Mouse (Mus musculus) heart, embryonic 13.5 days (tissue): ENCODE measurements around the gene Gsdma3. TPM values are rescaled to one million over a fixed set of nuclear protein-coding genes. Genes with fewer than 3 reads are reported as not detected.
"Not testable (repeated sequence)": the region's sequence is repeated elsewhere in the genome, so short reads cannot be mapped to it uniquely, and the experiment has no call there.

Experiments used
- ATAC-seq: fragments of 200-750 bp; cut with Nextera tagmentation; 2 replicates; pipeline ENCODE4 v1.8.0; 2017; ENCODE audit warnings: moderate TSS enrichment; ENCODE audit not compliant: insufficient number of reproducible peaks, low FRiP score, low TSS enrichment; ENCODE audit errors: extremely low read depth
- H3K27ac ChIP-seq: fragments of 300-500 bp; sonication (generic); replicated peaks from 2 replicates; pipeline ENCODE4 v1.5.1; 2015; ENCODE audit warnings: moderate library complexity, mild to moderate bottlenecking, inconsistent platforms
- H3K27me3 ChIP-seq: fragments of 300-500 bp; sonication (generic); replicated peaks from 2 replicates; pipeline ENCODE4 v1.6.1; 2015; ENCODE audit warnings: mild to moderate bottlenecking, inconsistent platforms
- H3K36me3 ChIP-seq: fragments of 300-500 bp; sonication (generic); 2 replicates; pipeline ENCODE4 v1.6.1; 2015; ENCODE audit warnings: mild to moderate bottlenecking, inconsistent platforms
- H3K4me1 ChIP-seq: fragments of 300-500 bp; sonication (generic); 2 replicates; pipeline ENCODE4 v1.6.1; 2015; ENCODE audit warnings: inconsistent platforms
- H3K4me2 ChIP-seq: fragments of 300-500 bp; sonication (generic); 2 replicates; pipeline ENCODE4 v1.6.1; 2015; ENCODE audit warnings: inconsistent platforms, mild to moderate bottlenecking, moderate library complexity
- H3K4me3 ChIP-seq: fragments of 300-500 bp; sonication (generic); 2 replicates; pipeline ENCODE4 v1.5.1; 2015; ENCODE audit warnings: moderate library complexity, mild to moderate bottlenecking, inconsistent platforms
- H3K9ac ChIP-seq: fragments of 300-500 bp; sonication (generic); 2 replicates; pipeline ENCODE4 v1.6.1; 2015; ENCODE audit warnings: inconsistent platforms, mild to moderate bottlenecking, moderate library complexity
- H3K9me3 ChIP-seq: fragments of 300-500 bp; sonication (generic); 2 replicates; pipeline ENCODE4 v1.6.1; 2016; ENCODE audit warnings: inconsistent platforms
- WGBS: fragments of 180-500 bp; shearing (Covaris S2); methylation state at CpG from one replicate; pipeline ENCODE4 v1.1.7; 2015; ENCODE audit warnings: mixed read lengths; 5-methylcytosine and 5-hydroxymethylcytosine counted together
- polyA plus RNA-seq: library from polyadenylated mRNA; unstranded; fragments of >200 nt; fragmentation: Nextera tagmentation; extraction: Ambion mirVana; gene quantifications from 2 replicates; pipeline ENCODE4 v1.2.1, GENCODE M21; 2015

Gene Gsdma3
- polyA plus RNA-seq, 1 experiment from 2014 or later: not detected

DNA sequence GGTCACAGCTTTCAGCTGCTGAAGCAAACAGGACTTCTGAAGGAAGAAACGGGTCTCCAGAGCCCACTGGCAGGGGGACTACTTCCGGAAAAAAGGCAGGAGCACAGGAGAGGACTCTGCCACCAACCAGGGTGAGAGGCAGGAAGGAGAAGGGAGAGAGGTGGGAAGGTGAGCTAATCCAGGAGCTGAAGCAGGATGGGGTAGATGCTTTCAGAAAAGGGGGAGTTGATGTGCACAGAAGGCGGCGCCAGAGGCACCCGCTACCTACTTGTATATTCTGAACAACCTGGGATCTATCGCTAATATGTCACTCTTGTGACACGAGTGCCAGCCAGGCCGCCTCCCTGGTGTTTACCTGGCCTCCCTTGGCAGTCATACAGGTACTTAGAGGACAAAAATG lies 28.2 kb upstream of the Gsdma3 start, which contains the start of gene Lrrc3c:
Gene Lrrc3c (plus strand): TSS at position 301 of the 400 bp plus-strand sequence.
- no peak for ATAC-seq
- H3K9ac ChIP-seq: peak within 1 kb of the TSS; percentile 47
- no peaks in the 10 kb centered on the region for H3K9me3 ChIP-seq
- peaks cover 35% of the 10 kb centered on the region for H3K27me3 ChIP-seq
- H3K4me3 ChIP-seq: 0 out of 2 replicates have a peak within 1 kb of the TSS, but pooled peaks have one; percentile 2
- peaks cover 41% of the 10 kb centered on the region for H3K4me1 ChIP-seq
- no peaks in the 10 kb centered on the region for H3K36me3 ChIP-seq
- H3K4me2 ChIP-seq: peak within 1 kb of the TSS; percentile 22; the same call in 1 of the 2 replicates
- WGBS: 88% methylated on average over 8 of the region's 8 CpGs
- no peak within 1 kb of the TSS for H3K27ac ChIP-seq

GRCm38 (mm10) chr11:98598851-98599290 lies 27.3 kb upstream of the Gsdma3 start:
- Histone ChIP-seq H3K36me3 (no peaks in the 10 kb centered on the region), H3K4me3 (0 out of 2 replicates have a peak overlapping the region, but pooled peaks have one; percentile 2), H3K9ac (peak overlapping the region; percentile 47), H3K27ac (no peak overlapping the region), H3K27me3 (peaks cover 39% of the 10 kb centered on the region), H3K9me3 (no peaks in the 10 kb centered on the region), H3K4me2 (peak overlapping the region; percentile 22; the same call in 1 of the 2 replicates), H3K4me1 (peaks cover 38% of the 10 kb centered on the region)
- 46% methylated on average over 18 of the region's 18 CpGs for WGBS
- ATAC-seq: no peak

DNA sequence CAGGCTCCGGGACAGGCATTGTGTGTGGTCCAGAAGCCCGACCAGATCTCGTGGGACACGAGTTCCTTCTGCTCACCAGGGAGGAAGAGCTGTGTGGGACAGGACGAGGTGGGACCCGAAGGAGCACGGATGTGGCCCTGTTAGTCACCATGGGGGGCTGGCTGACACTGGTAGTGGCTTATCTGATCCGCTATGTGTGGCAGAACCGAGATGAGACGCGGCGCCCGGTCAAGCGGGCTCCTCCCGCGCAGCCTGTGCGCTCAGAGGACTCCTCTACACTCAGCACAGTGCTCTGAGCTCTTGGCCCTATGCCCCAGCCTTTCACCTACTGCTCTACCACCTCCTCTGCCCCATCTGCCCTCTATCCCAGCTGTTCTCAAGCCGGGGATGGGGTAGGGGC lies 26.9 kb upstream of the Gsdma3 start:
- Histone ChIP-seq H3K27ac (no peak overlapping the region), H3K4me3 (0 out of 2 replicates have a peak overlapping the region, but pooled peaks have one; percentile 2), H3K4me2 (peak overlapping the region; percentile 22; the same call in 1 of the 2 replicates), H3K36me3 (no peaks in the 10 kb centered on the region), H3K9ac (peak overlapping the region; percentile 47), H3K4me1 (peaks cover 34% of the 10 kb centered on the region), H3K27me3 (peaks cover 39% of the 10 kb centered on the region), H3K9me3 (no peaks in the 10 kb centered on the region)
- ATAC-seq: no peak; the same call in 1 of the 2 replicates
- WGBS: 17% methylated on average over 18 of the region's 18 CpGs

- Histone ChIP-seq H3K9ac (peak overlapping the region; percentile 47), H3K4me1 (peaks cover 31% of the 10 kb centered on the region), H3K4me2 (peak overlapping the region; percentile 66), H3K9me3 (no peaks in the 10 kb centered on the region), H3K36me3 (no peaks in the 10 kb centered on the region), H3K27me3 (peaks cover 51% of the 10 kb centered on the region), H3K4me3 (peak overlapping the region; percentile 44), H3K27ac (no peak overlapping the region)
- ATAC-seq: peak; percentile 60; the same call in 1 of the 2 replicates
- 1% methylated on average over 20 of the region's 20 CpGs for WGBS
These were observed 24.0 kb upstream of the Gsdma3 start for GRCm38 (mm10) chr11:98602090-98602690.

- WGBS: 71% methylated on average over 2 of the region's 2 CpGs
- no peak overlapping the region for H3K9ac ChIP-seq
- peaks cover 25% of the 10 kb centered on the region for H3K4me1 ChIP-seq
- H3K4me2 ChIP-seq: no peak overlapping the region
- no peak overlapping the region for H3K27ac ChIP-seq
- ATAC-seq: no peak
- peaks cover 44% of the 10 kb centered on the region for H3K27me3 ChIP-seq
- no peaks in the 10 kb centered on the region for H3K36me3 ChIP-seq
- H3K4me3 ChIP-seq: no peak overlapping the region
- no peaks in the 10 kb centered on the region for H3K9me3 ChIP-seq
These were observed 22.2 kb upstream of the Gsdma3 start for GRCm38 (mm10) chr11:98603953-98604352.

DNA sequence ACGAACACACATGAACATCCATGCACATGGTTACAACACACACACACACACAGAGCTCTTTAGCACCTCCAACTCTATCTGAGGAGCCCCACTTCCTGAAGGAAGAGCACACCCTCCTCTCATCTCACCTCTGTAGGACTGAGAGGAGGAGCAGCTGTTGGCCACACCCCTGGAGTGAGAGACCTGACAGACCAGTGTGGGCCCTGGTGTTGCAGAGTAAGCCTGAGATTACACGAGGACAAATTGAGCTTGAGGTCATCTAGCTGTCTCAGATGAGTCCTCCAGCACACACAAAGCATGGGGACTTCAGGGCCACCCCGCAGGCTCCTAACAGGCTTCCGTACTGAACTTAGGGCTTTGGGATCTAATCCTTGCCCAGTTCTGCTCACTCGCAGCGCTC lies 21.2 kb upstream of the Gsdma3 start:
- ATAC-seq, H3K36me3 ChIP-seq, H3K27ac ChIP-seq, H3K9me3 ChIP-seq, H3K4me2 ChIP-seq, H3K9ac ChIP-seq, H3K4me3 ChIP-seq: not testable (repeated sequence)
- Histone ChIP-seq H3K27me3 (peaks cover 41% of the 10 kb centered on the region), H3K4me1 (peaks cover 19% of the 10 kb centered on the region)
- 66% methylated on average over 6 of the region's 6 CpGs for WGBS

DNA sequence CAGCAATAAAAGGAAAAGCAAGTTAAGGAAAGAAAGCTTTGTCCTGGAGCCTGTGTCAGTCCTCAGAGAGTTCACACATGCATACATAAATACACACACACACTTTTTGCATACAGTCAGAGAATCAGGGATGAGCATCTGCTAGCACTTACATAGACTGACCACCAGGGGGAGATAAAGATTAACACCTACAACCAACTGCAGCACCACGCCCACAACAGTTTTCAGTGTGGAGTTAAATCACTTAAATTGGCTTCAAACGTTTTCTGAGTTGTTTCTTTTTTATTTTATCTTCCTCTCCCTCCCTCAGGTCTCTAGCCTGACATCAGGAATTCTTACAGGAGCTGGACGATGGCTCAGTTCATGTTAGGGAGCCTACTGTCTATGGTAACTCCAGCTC lies 19.4 kb upstream of the Gsdma3 start:
- ATAC-seq: no peak
- Histone ChIP-seq H3K4me2 (no peak overlapping the region), H3K9me3 (no peaks in the 10 kb centered on the region), H3K27ac (no peak overlapping the region), H3K27me3 (peaks cover 35% of the 10 kb centered on the region), H3K9ac (no peak overlapping the region), H3K4me1 (peaks cover 8% of the 10 kb centered on the region), H3K36me3 (no peaks in the 10 kb centered on the region), H3K4me3 (no peak overlapping the region)
- WGBS: 8% methylated on average over 3 of the region's 3 CpGs

DNA sequence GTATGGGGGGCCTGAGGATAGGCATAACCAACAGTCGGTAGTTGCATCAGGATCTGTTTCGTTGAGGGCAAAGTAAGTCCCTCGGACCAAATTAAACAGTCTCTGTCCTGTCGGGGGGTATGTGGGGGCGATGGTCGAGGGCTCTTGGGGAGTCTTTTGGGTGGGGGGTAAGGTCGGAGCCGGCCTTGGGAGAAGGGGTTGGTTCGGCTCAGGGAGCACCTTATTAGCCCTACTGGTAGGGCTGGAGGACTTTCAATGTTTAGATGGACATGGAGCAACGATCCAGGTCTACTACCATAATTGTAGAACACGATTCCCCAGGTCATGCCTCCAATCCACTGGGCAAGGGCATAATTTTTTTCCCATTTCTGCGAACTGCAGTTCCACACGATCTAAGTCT lies 5.4 kb upstream of the Gsdma3 start:
- Histone ChIP-seq H3K9me3 (peaks cover 7% of the 10 kb centered on the region; the same call in 1 of the 2 replicates), H3K36me3 (no peaks in the 10 kb centered on the region), H3K4me3 (no peak overlapping the region), H3K4me1 (no peaks in the 10 kb centered on the region), H3K27ac (no peak overlapping the region), H3K9ac (no peak overlapping the region), H3K4me2 (no peak overlapping the region), H3K27me3 (no peaks in the 10 kb centered on the region)
- WGBS: 89% methylated on average over 13 of the region's 13 CpGs
- no peak for ATAC-seq

DNA sequence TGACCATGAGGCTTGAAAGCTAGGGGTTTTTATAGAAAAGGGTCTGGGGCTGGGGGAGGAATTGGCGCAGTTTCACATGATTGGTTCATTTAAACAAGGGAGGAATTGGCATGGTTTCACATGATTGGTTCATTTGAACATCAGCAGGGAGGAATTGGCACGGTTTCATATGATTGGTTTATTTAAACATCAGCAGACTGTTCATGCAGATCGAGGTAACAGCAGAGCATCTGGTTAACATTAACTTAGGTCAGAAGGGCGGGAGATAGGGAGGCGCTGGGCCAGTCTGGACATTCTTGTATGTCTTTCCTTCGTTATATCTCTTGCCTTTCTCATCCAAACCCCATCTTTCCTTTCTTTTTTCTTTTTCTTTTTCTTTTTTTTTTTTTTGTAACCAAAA lies 2.2 kb upstream of the Gsdma3 start:
- not testable (repeated sequence) for H3K4me1 ChIP-seq, H3K27me3 ChIP-seq, H3K36me3 ChIP-seq, H3K4me2 ChIP-seq, ATAC-seq, H3K27ac ChIP-seq, H3K4me3 ChIP-seq, H3K9me3 ChIP-seq, H3K9ac ChIP-seq
- 73% methylated on average over 6 of the region's 6 CpGs for WGBS

GRCm38 (mm10) chr11:98624381-98624780 lies 1.8 kb upstream of the Gsdma3 start:
- 67% methylated on average over 2 of the region's 2 CpGs for WGBS
- H3K9ac ChIP-seq, H3K27ac ChIP-seq, H3K4me2 ChIP-seq, ATAC-seq, H3K4me3 ChIP-seq, H3K36me3 ChIP-seq, H3K27me3 ChIP-seq, H3K9me3 ChIP-seq, H3K4me1 ChIP-seq: not testable (repeated sequence)

DNA sequence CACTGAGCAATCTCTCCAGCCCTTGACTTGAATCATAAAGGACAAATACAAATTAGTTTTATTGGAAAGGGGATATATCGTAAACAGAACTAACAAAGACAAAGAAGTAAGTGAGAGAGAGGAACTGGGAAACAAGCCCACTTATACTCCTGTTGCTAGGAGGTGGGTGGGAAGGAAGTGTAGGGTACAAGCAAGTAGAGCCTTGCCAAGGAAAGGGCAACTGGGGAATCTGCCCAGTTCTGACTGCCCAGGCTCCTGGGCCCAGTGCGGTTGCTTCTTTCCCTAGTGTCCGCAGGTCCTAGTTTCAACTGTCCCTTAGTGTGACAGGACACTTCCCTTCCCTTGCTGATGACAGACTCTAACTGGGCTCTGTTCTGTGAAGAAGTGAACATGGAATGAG lies 2.5 kb downstream of the Gsdma3 start:
- H3K4me2 ChIP-seq: no peak overlapping the region
- no peak overlapping the region for H3K9ac ChIP-seq
- H3K9me3 ChIP-seq: 0 out of 2 replicates have a peak, but pooled peaks cover under 1% of the 10 kb centered on the region

GRCm38 (mm10) chr11:98630646-98631045 lies 4.5 kb downstream of the Gsdma3 start:
- ATAC-seq: no peak
- Histone ChIP-seq H3K4me3 (no peak overlapping the region), H3K9me3 (no peaks in the 10 kb centered on the region)

More for the DNA sequence above, 2.5 kb downstream of the Gsdma3 start:
- Histone ChIP-seq H3K27ac (no peak overlapping the region), H3K4me3 (no peak overlapping the region), H3K4me1 (no peaks in the 10 kb centered on the region), H3K27me3 (peaks cover 16% of the 10 kb centered on the region; the same call in 1 of the 2 replicates), H3K36me3 (no peaks in the 10 kb centered on the region)
- 84% methylated on average over 3 of the region's 3 CpGs for WGBS
- no peak for ATAC-seq

More at GRCm38 (mm10) chr11:98630646-98631045, 4.5 kb downstream of the Gsdma3 start:
- no peaks in the 10 kb centered on the region for H3K4me1 ChIP-seq
- no peak overlapping the region for H3K4me2 ChIP-seq
- H3K9ac ChIP-seq: no peak overlapping the region
- no peak overlapping the region for H3K27ac ChIP-seq
- 76% methylated on average over 5 of the region's 5 CpGs for WGBS
- peaks cover 16% of the 10 kb centered on the region; the same call in 1 of the 2 replicates for H3K27me3 ChIP-seq
- no peaks in the 10 kb centered on the region for H3K36me3 ChIP-seq
